Mouse (Mus musculus) heart, adult 9 months (tissue): ENCODE measurements around the gene BC061212.
"Not testable (repeated sequence)": the region's sequence is repeated elsewhere in the genome, so short reads cannot be mapped to it uniquely, and the experiment has no call there.

Experiments
- DNase-seq, 2 experiments: peaks; one replicate each; pipeline ENCODE4 v3.0.0; 2022; ENCODE audit warnings: low spot score in 2 of 2

BC061212 gene

DNA sequence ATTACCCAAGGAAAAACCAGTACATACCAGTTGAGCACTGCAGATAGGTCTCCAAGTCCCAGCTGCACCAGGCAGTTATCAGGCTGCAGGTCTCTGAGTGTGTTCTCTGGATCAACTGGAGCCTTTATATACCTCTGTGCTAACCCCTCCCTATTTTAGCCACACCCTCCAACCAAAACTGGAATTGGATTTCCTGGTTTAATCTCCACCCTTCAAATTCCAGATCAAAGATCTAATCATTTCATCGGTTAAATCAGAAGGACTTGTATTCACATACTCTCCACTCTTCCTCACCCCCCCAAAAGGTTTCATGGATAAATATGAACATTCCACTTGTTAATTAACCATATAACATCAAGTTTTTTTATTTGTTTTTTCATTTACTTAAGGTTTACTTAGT, at the start of gene BC061212:
TSS of gene BC061212 (minus strand) at position 101 of the 400 bp plus-strand sequence.
- not testable (repeated sequence) for DNase-seq

DNA sequence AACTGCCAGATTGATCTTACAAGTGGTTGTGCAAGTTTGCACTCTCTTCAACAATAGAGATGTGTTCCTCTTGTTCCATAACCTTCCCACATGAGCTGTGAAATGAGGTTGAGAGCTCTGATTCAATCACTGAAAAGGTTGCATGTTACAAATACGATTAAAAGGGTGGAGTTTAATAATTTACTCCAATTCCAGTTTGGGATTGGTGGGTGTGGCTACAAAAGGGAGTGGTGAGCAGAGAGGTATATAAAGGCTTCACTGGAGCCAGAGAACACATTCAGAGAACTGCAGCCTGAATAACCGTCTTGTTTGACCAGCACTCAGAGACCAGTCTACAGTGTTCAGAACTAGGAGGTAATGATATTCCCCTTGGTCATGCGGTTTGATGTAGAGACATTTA, 5.7 kb upstream of the BC061212 start, which contains the start of gene Gm6351:
TSS of gene Gm6351 (plus strand) at position 301 of the 400 bp plus-strand sequence.
- DNase-seq, result not testable (repeated sequence)
